Mouse (Mus musculus): ENCODE measurements around the gene Defb5.

GRCm38 (mm10) chr8:19247280-19247679 lies at the start of gene Defb5:
- TF ChIP-seq CTCF (IDR thresholded peaks at IDR 0.05; ENCODE audit: extremely low read depth, insufficient read length, insufficient replicate concordance, low read depth, low read length): no peak
- TF ChIP-seq POLR2A (IDR thresholded peaks at IDR 0.05; ENCODE audit: low read depth, low read length): no peak
